Mouse (Mus musculus) brain, embryonic 14.5 days (tissue): ENCODE data around the gene Nrn1. TPM values are rescaled to one million over a fixed set of nuclear protein-coding genes. Genes with fewer than 3 reads are reported as not detected.

Experiments
- DNase-seq: peaks from one replicate; pipeline ENCODE4 v3.0.0-alpha.2; 2011; ENCODE audit warnings: low read depth
- CTCF ChIP-seq: fragments of 200-500 bp; IDR thresholded peaks from 2 replicates; pipeline ENCODE4 v1.5.1; 2012; ENCODE audit warnings: inconsistent platforms, mild to moderate bottlenecking, moderate library complexity, borderline replicate concordance; ENCODE audit not compliant: insufficient read depth, insufficient read length; ENCODE audit errors: extremely low read depth
- POLR2A ChIP-seq: fragments of 200-500 bp; IDR thresholded peaks from 2 replicates; pipeline ENCODE4 v1.6.1; 2012; ENCODE audit warnings: mild to moderate bottlenecking, inconsistent platforms, borderline replicate concordance; ENCODE audit not compliant: poor library complexity, insufficient read depth, insufficient read length, severe bottlenecking; ENCODE audit errors: extremely low read depth
- polyA plus RNA-seq: library from polyadenylated mRNA; depleted of rRNA; stranded (reverse); fragments of >200 nt; gene quantifications from 2 replicates; pipeline ENCODE4 v1.2.3, GENCODE M21; 2012

The Nrn1 gene
- polyA plus RNA-seq, 1 experiment: 67.3 TPM

DNA sequence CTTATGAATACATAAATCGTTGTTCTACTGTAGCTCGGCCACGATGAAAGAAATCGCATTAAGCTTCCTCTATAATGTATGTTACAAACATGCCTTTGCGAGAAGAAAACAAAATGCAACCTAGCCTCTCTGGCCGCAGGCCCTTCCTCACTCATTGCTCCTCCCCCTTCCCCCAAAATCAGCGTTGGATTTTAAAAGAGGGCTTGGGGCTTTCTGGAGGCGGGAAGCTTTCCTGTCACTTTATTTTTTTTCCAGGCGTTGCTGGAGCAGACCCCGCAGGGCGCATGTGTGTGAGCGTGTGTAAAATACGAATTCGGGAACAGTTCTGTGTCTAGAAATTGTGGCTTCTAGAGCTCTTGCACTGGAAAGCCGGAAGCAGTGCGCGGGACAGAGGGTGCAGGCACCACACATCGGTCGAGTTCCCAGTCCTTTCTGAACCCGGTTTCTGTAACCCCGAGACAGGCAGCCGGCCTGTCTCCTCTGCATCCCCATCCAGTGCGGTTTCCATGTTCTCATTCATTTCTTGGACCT is 2.9 kb downstream of the Nrn1 start:
- TF ChIP-seq CTCF (no peak), POLR2A (no peak)
- DNase-seq: peak; percentile 75

DNA sequence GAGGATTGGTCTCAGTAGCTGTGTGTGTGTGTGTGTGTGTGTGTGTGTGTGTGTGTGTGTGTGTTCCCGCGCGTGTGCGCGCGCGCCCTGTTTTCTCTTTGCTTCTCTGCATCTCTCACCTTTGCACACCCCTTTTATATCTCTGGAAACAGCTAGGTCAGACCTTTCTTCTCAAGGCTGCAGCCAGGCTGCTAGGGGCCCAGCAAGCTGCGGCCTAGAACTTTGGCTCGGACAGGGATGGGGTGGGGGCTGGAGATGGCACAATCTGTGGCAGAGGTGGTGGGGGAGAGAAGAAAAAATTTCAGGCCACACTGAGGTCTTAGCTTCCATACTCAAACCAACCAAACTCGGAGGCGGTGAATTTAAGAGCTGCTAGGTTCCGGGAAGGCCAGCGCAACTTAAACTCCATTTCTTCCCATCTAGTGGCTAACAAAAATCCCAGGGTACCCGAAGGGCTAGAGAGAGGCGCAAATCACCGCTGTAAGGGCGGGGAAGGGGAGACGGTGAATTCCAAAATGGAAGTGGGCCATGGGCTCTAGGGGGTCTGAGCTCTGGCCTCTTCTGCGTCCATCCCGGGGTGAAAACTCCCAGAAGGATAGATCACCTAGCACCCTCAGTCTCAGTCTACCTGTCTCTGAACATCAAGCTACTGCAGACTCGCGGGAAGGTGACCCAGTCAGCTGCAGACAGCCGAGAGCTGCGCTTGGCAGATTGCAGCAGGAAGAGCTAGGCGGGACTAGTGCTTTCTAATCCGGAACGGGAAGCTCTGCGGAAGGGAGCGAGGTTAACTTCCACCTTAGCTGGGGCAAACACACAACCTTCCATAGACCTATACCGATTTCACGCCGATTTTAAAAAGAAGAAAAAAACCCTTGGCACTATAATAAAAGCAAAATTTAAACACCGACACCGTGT is 3.7 kb downstream of the Nrn1 start:
- TF ChIP-seq POLR2A: no peak
- TF ChIP-seq CTCF: no peak
- peak; percentile 82 for DNase-seq

- peak; percentile 25 for DNase-seq
These were observed 4.6 kb downstream of the Nrn1 start for GRCm38 (mm10) chr13:36730341-36730761.

DNA sequence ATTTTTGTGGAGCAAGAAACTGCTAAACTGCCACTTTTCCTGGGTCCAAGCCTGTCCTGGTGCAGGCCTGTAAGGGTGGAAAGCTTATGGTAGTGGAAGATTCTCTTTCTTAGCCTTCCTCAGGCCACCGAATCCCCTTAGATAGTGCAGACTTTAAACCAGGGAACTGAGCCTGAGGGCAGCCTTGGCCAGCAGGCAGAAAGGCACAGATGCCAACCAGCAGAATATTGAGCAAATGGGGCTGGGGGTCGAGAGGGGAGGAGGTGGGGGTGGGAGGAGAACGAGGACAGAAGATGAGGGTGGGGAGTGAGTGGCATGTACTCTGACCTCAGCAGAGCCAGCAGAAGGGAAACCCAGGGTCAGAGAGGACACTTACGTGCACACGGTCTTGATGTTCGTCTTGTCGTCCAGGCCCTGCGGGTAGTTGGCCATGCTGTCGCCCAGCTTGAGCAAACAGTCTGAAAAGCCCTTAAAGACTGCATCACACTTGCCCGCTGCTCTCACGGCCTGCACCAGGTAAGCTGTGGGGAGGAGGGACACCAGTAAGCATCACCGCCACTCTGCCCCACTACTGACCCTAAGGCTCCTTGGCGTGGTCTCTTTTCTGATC is 5.1 kb downstream of the Nrn1 start:
- TF ChIP-seq CTCF: no peak
- TF ChIP-seq POLR2A: no peak
- peak; percentile 48 for DNase-seq

More at GRCm38 (mm10) chr13:36730341-36730761, 4.6 kb downstream of the Nrn1 start:
- TF ChIP-seq CTCF (no peak), POLR2A (no peak)

- DNase-seq: no peak
- TF ChIP-seq POLR2A: no peak
- TF ChIP-seq CTCF: no peak
These were observed 6.4 kb downstream of the Nrn1 start for GRCm38 (mm10) chr13:36728509-36728908.

GRCm38 (mm10) chr13:36727779-36728470 is 7.0 kb downstream of the Nrn1 start:
- peak; percentile 59 for DNase-seq

GRCm38 (mm10) chr13:36726951-36727778 is 7.8 kb downstream of the Nrn1 start:
- DNase-seq: peak; percentile 96
- TF ChIP-seq POLR2A (peak; percentile 17; the same call in 1 of the 2 replicates), CTCF (no peak)

More at GRCm38 (mm10) chr13:36727779-36728470, 7.0 kb downstream of the Nrn1 start:
- TF ChIP-seq CTCF (no peak), POLR2A (no peak)

DNA sequence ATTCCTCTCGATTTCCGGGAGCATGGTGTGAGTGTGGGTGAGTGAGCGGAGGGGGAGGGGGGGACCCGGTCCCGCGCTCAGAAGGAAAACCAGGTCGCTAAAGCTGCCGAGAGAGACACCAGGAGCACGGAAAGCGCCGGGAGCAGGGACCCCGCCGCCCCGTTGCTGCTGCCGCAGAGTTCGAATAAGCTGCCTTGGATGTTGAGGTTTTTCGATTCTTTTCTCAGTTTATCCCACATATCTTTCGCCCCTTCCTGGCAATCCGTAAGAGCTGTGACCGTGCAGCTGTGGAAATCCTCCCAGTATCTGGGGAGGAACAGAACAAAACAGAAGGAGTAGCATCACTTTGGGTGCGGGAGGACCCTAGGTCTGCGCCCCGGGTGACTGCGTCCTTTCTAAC is 8.4 kb downstream of the Nrn1 start:
- DNase-seq: peak; percentile 69
- TF ChIP-seq CTCF (no peak), POLR2A (no peak)

- TF ChIP-seq POLR2A: no peak
- TF ChIP-seq CTCF: no peak
- peak; percentile 59 for DNase-seq
These were observed 9.1 kb downstream of the Nrn1 start for GRCm38 (mm10) chr13:36725881-36726280.
